ENCODE assay signal across 8 mouse cellular contexts in genomic region chr17:46073730-46074301, GRCm38 (mm10). TPM values are rescaled to one million over a fixed set of nuclear protein-coding genes. Genes with fewer than 3 reads are reported as not detected.
DNase-seq lines count a peak whose midpoint lies in the region; ATAC-seq lines count a peak whose summit lies in the region.

No protein-coding gene starts in this region.

- H3K9me3 ChIP-seq in heart, embryonic 11.5 days (replicated peaks; ENCODE audit: control insufficient read depth, low read length): no peaks in the 10 kb centered on the region
- no peaks in the 10 kb centered on the region for H3K9me3 ChIP-seq in kidney, embryonic 14.5 days (ENCODE audit: control insufficient read depth, low read length)
- peaks cover under 1% of the 10 kb centered on the region; the same call in 1 of the 2 replicates for H3K9me3 ChIP-seq in liver, embryonic 16.5 days (replicated peaks; ENCODE audit: control insufficient read depth, low read length)
- H3K9me3 ChIP-seq in forebrain, embryonic 15.5 days: no peaks in the 10 kb centered on the region

- peak overlapping the region; percentile 53 for H3K4me2 ChIP-seq in heart, embryonic 11.5 days
- peak overlapping the region; percentile 48 for H3K4me2 ChIP-seq in kidney, embryonic 14.5 days (replicated peaks; ENCODE audit: low read depth, low read length)
- H3K4me2 ChIP-seq in liver, embryonic 16.5 days (ENCODE audit: low read depth, low read length): peak overlapping the region; percentile 51
- H3K4me2 ChIP-seq in forebrain, embryonic 15.5 days (replicated peaks): no peak overlapping the region

- peak; percentile 92 to 93 for DNase-seq in B cell, adult 2 months
- DNase-seq in MN1 (ENCODE audit: low spot score): peak; percentile 89
- DNase-seq in cerebellum, adult 9-10 months: peak; percentile 39
- DNase-seq in spleen, adult 12 weeks (ENCODE audit: low spot score): peak; percentile 66

- peak; percentile 65 for ATAC-seq in heart, embryonic 11.5 days (replicated peaks; ENCODE audit: insufficient number of reproducible peaks, low FRiP score, low TSS enrichment)
- ATAC-seq in kidney, embryonic 14.5 days (ENCODE audit: low FRiP score, low TSS enrichment): peak; percentile 74
- peak; percentile 88 for ATAC-seq in liver, embryonic 16.5 days (ENCODE audit: low read depth)
- ATAC-seq in forebrain, embryonic 15.5 days (replicated peaks): no peak; the same call in 1 of the 2 replicates

- H3K27me3 ChIP-seq in heart, embryonic 11.5 days (ENCODE audit: control insufficient read depth, insufficient read depth, low read length): no peaks in the 10 kb centered on the region
- no peaks in the 10 kb centered on the region for H3K27me3 ChIP-seq in kidney, embryonic 14.5 days (ENCODE audit: control insufficient read depth, insufficient read depth, low read length)
- no peaks in the 10 kb centered on the region for H3K27me3 ChIP-seq in liver, embryonic 16.5 days (ENCODE audit: control insufficient read depth, insufficient read depth, low read depth, low read length)
- H3K27me3 ChIP-seq in forebrain, embryonic 15.5 days: no peaks in the 10 kb centered on the region

- no peaks in the 10 kb centered on the region for H3K36me3 ChIP-seq in heart, embryonic 11.5 days (ENCODE audit: control insufficient read depth, insufficient read depth, low read length)
- no peaks in the 10 kb centered on the region for H3K36me3 ChIP-seq in kidney, embryonic 14.5 days (ENCODE audit: control insufficient read depth, insufficient read depth, low read length)
- no peaks in the 10 kb centered on the region for H3K36me3 ChIP-seq in liver, embryonic 16.5 days (ENCODE audit: control insufficient read depth, insufficient read depth)
- no peaks in the 10 kb centered on the region for H3K36me3 ChIP-seq in forebrain, embryonic 15.5 days

- H3K9ac ChIP-seq in heart, embryonic 11.5 days (ENCODE audit: low read depth, low read length): no peak overlapping the region
- H3K9ac ChIP-seq in kidney, embryonic 14.5 days (ENCODE audit: low read depth, low read length): peak overlapping the region; percentile 40
- H3K9ac ChIP-seq in liver, embryonic 16.5 days (ENCODE audit: low read depth, low read length): no peak overlapping the region
- H3K9ac ChIP-seq in forebrain, embryonic 15.5 days (replicated peaks): no peak overlapping the region

- no peak overlapping the region for H3K4me3 ChIP-seq in heart, embryonic 11.5 days (ENCODE audit: low read depth, low read length)
- peak overlapping the region; percentile 17 for H3K4me3 ChIP-seq in kidney, embryonic 14.5 days (ENCODE audit: low read length)
- H3K4me3 ChIP-seq in liver, embryonic 16.5 days (ENCODE audit: low read depth, low read length): peak overlapping the region; percentile 18
- H3K4me3 ChIP-seq in forebrain, embryonic 15.5 days: no peak overlapping the region

- no peak overlapping the region for H3K27ac ChIP-seq in heart, embryonic 11.5 days (ENCODE audit: low read depth, low read length)
- H3K27ac ChIP-seq in kidney, embryonic 14.5 days (ENCODE audit: low read depth, low read length): 0 out of 2 replicates have a peak overlapping the region, but pooled peaks have one; percentile 51
- no peak overlapping the region for H3K27ac ChIP-seq in liver, embryonic 16.5 days (ENCODE audit: low read length)
- no peak overlapping the region for H3K27ac ChIP-seq in forebrain, embryonic 15.5 days (replicated peaks)

- H3K4me1 ChIP-seq in heart, embryonic 11.5 days (ENCODE audit: control insufficient read depth, insufficient read depth, low read length): peaks cover 10% of the 10 kb centered on the region; the same call in 1 of the 2 replicates
- H3K4me1 ChIP-seq in kidney, embryonic 14.5 days (ENCODE audit: control insufficient read depth, insufficient read depth, low read length): peaks cover 10% of the 10 kb centered on the region
- H3K4me1 ChIP-seq in liver, embryonic 16.5 days (ENCODE audit: control insufficient read depth, low read depth, low read length): peaks cover 8% of the 10 kb centered on the region
- H3K4me1 ChIP-seq in forebrain, embryonic 15.5 days: no peaks in the 10 kb centered on the region

- 44% methylated on average over 23 of the region's 23 CpGs for WGBS in heart, embryonic 11.5 days (ENCODE audit: insufficient replicate concordance)
- 15% methylated on average over 23 of the region's 23 CpGs for WGBS in kidney, embryonic 14.5 days
- 3% methylated on average over 23 of the region's 23 CpGs for WGBS in liver, embryonic 16.5 days (ENCODE audit: insufficient replicate concordance)
- WGBS in forebrain, embryonic 15.5 days: 76% methylated on average over 23 of the region's 23 CpGs

RNA-seq across cellular contexts. Expression of gene Mrps18a, which starts 37.0 kb away (rescaled TPM):
- polyA plus RNA-seq in heart, embryonic 11.5 days (2014; fragmentation: Nextera tagmentation; extraction: Ambion mirVana): 118 and 123 TPM in 2 replicates
- 149 and 164 TPM in 2 replicates for polyA plus RNA-seq in kidney, embryonic 14.5 days (2014; fragmentation: Nextera tagmentation; extraction: Ambion mirVana)
- polyA plus RNA-seq in liver, embryonic 16.5 days (2015; fragmentation: Nextera tagmentation; extraction: Ambion mirVana): 59.7 and 62.6 TPM in 2 replicates
- polyA plus RNA-seq in forebrain, embryonic 15.5 days (2015; fragmentation: Nextera tagmentation; extraction: Ambion mirVana): 129 and 134 TPM in 2 replicates

RNA-seq across cellular contexts. Expression of gene Vegfa, which starts 41.6 kb away (rescaled TPM):
- 4.9 and 7.4 TPM in 2 replicates for polyA plus RNA-seq in heart, embryonic 11.5 days (2014; fragmentation: Nextera tagmentation; extraction: Ambion mirVana)
- polyA plus RNA-seq in kidney, embryonic 14.5 days (2014; fragmentation: Nextera tagmentation; extraction: Ambion mirVana): 8.2 and 10.1 TPM in 2 replicates
- 1.1 and 1.2 TPM in 2 replicates for polyA plus RNA-seq in liver, embryonic 16.5 days (2015; fragmentation: Nextera tagmentation; extraction: Ambion mirVana)
- 3.1 and 3.6 TPM in 2 replicates for polyA plus RNA-seq in forebrain, embryonic 15.5 days (2015; fragmentation: Nextera tagmentation; extraction: Ambion mirVana)

Comparison
In these comparisons a context has a peak if more than half of its experiments do, and no peak if none do; other contexts are left out.
1. DNase-seq: peak in every context shown above with its lines; median percentile 92 in B cell, adult 2 months; 89 in MN1; 66 in spleen, adult 12 weeks; 39 in cerebellum, adult 9-10 months.
2. H3K4me3 ChIP-seq: peak in kidney, embryonic 14.5 days (single experiment) and liver, embryonic 16.5 days (single experiment); none in heart, embryonic 11.5 days (single experiment) and forebrain, embryonic 15.5 days (single experiment).